Mouse (Mus musculus) liver, postnatal 0 days (tissue): Measurements from ENCODE around the gene D430041D05Rik. TPM values are rescaled to one million over a fixed set of nuclear protein-coding genes. Genes with fewer than 3 reads are reported as not detected.
A peak's percentile ranks its signal among the peaks of the same experiment; 100 is the strongest.

Source experiments
- ATAC-seq: fragments of 200-750 bp; cut with Nextera tagmentation; 2 replicates; pipeline ENCODE4 v1.8.0; 2017; ENCODE audit warnings: mild to moderate bottlenecking, moderate library complexity
- DNase-seq: peaks from one replicate; pipeline ENCODE4 v3.0.0-alpha.2; 2016
- H3K27ac ChIP-seq: fragments of 300-500 bp; sonication (generic); 2 replicates; pipeline ENCODE4 v1.5.1; 2014; ENCODE audit warnings: antibody characterized with exemption, moderate library complexity, mild to moderate bottlenecking, low read depth
- H3K27me3 ChIP-seq: fragments of 300-500 bp; sonication (generic); 2 replicates; pipeline ENCODE4 v1.6.1; 2014; ENCODE audit warnings: low read length, control low read depth, mixed read lengths; ENCODE audit not compliant: insufficient read depth
- H3K36me3 ChIP-seq: fragments of 300-500 bp; sonication (generic); replicated peaks from 2 replicates; pipeline ENCODE4 v1.6.1; 2014; ENCODE audit warnings: mild to moderate bottlenecking, control low read depth, low read length, moderate library complexity, mixed read lengths; ENCODE audit not compliant: insufficient read depth
- H3K4me1 ChIP-seq: fragments of 300-500 bp; sonication (generic); 2 replicates; pipeline ENCODE4 v1.6.1; 2014; ENCODE audit warnings: antibody characterized with exemption, mild to moderate bottlenecking, control low read depth; ENCODE audit not compliant: insufficient read depth
- H3K4me2 ChIP-seq: fragments of 300-500 bp; sonication (generic); 2 replicates; pipeline ENCODE4 v1.6.1; 2014; ENCODE audit warnings: low read depth, mild to moderate bottlenecking, low read length, moderate library complexity, mixed read lengths
- H3K4me3 ChIP-seq: fragments of 300-500 bp; sonication (generic); 2 replicates; pipeline ENCODE4 v1.5.1; 2014; ENCODE audit warnings: low read depth, low read length
- H3K9ac ChIP-seq: fragments of 300-500 bp; sonication (generic); replicated peaks from 2 replicates; pipeline ENCODE4 v1.6.1; 2014; ENCODE audit warnings: mild to moderate bottlenecking, moderate library complexity
- H3K9me3 ChIP-seq: fragments of 300-500 bp; sonication (generic); 2 replicates; pipeline ENCODE4 v1.6.1; 2016; ENCODE audit warnings: mild to moderate bottlenecking, control low read depth, low read length, mixed read lengths
- CTCF ChIP-seq: sonication (generic); IDR thresholded peaks from 2 replicates; pipeline ENCODE4 v1.5.1; 2016; ENCODE audit warnings: antibody characterized with exemption, low read depth
- EP300 ChIP-seq: IDR thresholded peaks from 2 replicates; pipeline ENCODE4 v1.6.1; 2016; ENCODE audit warnings: antibody characterized with exemption, low read depth, mild to moderate bottlenecking
- WGBS: fragments of 180-500 bp; shearing (Covaris S2); extraction: QIAGEN DNeasy Blood & Tissue Kit; methylation state at CpG from one replicate; pipeline ENCODE4 v1.1.7; 2014; ENCODE audit not compliant: insufficient replicate concordance; 5-methylcytosine and 5-hydroxymethylcytosine counted together
- polyA plus RNA-seq: library from polyadenylated mRNA; unstranded; fragments of >200 nt; fragmentation: Nextera tagmentation; extraction: Ambion mirVana; gene quantifications from 2 replicates; pipeline ENCODE4 v1.2.1, GENCODE M21; 2015

D430041D05Rik gene
- polyA plus RNA-seq, 1 experiment from 2014 or later, result 0.05 TPM

GRCm38 (mm10) chr2:104359305-104359704, 51.5 kb downstream of the D430041D05Rik start:
- no peak overlapping the region for H3K4me2 ChIP-seq
- 64% methylated on average over 3 of the region's 3 CpGs for WGBS

GRCm38 (mm10) chr2:104358881-104359280, 51.9 kb downstream of the D430041D05Rik start:
- H3K4me3 ChIP-seq, result no peak overlapping the region
- H3K4me2 ChIP-seq, result no peak overlapping the region
- no peak overlapping the region for H3K9ac ChIP-seq
- H3K27me3 ChIP-seq, result no peaks in the 10 kb centered on the region
- DNase-seq, result no peak
- H3K27ac ChIP-seq, result no peak overlapping the region
- no peak for ATAC-seq
- no peaks in the 10 kb centered on the region for H3K9me3 ChIP-seq
- TF ChIP-seq EP300, result no peak
- TF ChIP-seq CTCF, result no peak
- no peaks in the 10 kb centered on the region for H3K4me1 ChIP-seq
- 60% methylated on average over 1 of the region's 1 CpGs for WGBS
- H3K36me3 ChIP-seq, result no peaks in the 10 kb centered on the region

More at GRCm38 (mm10) chr2:104359305-104359704, 51.5 kb downstream of the D430041D05Rik start:
- H3K4me3 ChIP-seq, result no peak overlapping the region
- H3K36me3 ChIP-seq, result no peaks in the 10 kb centered on the region
- TF ChIP-seq EP300 (no peak), CTCF (no peak)
- no peak overlapping the region for H3K27ac ChIP-seq
- no peaks in the 10 kb centered on the region for H3K27me3 ChIP-seq
- ATAC-seq, result no peak
- no peak overlapping the region for H3K9ac ChIP-seq
- DNase-seq, result no peak
- H3K4me1 ChIP-seq, result no peaks in the 10 kb centered on the region
- no peaks in the 10 kb centered on the region for H3K9me3 ChIP-seq

GRCm38 (mm10) chr2:104356531-104356930, 54.3 kb downstream of the D430041D05Rik start:
- Histone ChIP-seq H3K27me3 (no peaks in the 10 kb centered on the region), H3K9ac (no peak overlapping the region), H3K4me3 (no peak overlapping the region), H3K9me3 (no peaks in the 10 kb centered on the region), H3K4me2 (no peak overlapping the region), H3K27ac (no peak overlapping the region), H3K36me3 (no peaks in the 10 kb centered on the region), H3K4me1 (no peaks in the 10 kb centered on the region)
- ATAC-seq (no peak), DNase-seq (no peak)
- TF ChIP-seq EP300, result no peak
- WGBS, result 69% methylated on average over 4 of the region's 4 CpGs

GRCm38 (mm10) chr2:104354117-104354516, 56.7 kb downstream of the D430041D05Rik start:
- Histone ChIP-seq H3K27me3 (no peaks in the 10 kb centered on the region), H3K27ac (no peak overlapping the region), H3K4me2 (no peak overlapping the region), H3K9ac (no peak overlapping the region), H3K4me3 (no peak overlapping the region), H3K4me1 (no peaks in the 10 kb centered on the region), H3K36me3 (no peaks in the 10 kb centered on the region), H3K9me3 (no peaks in the 10 kb centered on the region)
- TF ChIP-seq EP300 (no peak), CTCF (no peak)
- DNase-seq, result no peak
- ATAC-seq, result peak; percentile 75

- Histone ChIP-seq H3K4me3 (no peak overlapping the region), H3K36me3 (no peaks in the 10 kb centered on the region), H3K4me1 (no peaks in the 10 kb centered on the region), H3K27ac (no peak overlapping the region), H3K9me3 (no peaks in the 10 kb centered on the region), H3K27me3 (no peaks in the 10 kb centered on the region), H3K4me2 (no peak overlapping the region), H3K9ac (no peak overlapping the region)
- TF ChIP-seq CTCF (no peak), EP300 (no peak)
- no peak for DNase-seq
- ATAC-seq, result no peak
- WGBS, result 78% methylated on average over 1 of the region's 1 CpGs
These were observed 58.7 kb downstream of the D430041D05Rik start for GRCm38 (mm10) chr2:104352204-104352493.

GRCm38 (mm10) chr2:104351415-104352203, 59.2 kb downstream of the D430041D05Rik start:
- no peaks in the 10 kb centered on the region for H3K36me3 ChIP-seq
- H3K9me3 ChIP-seq, result no peaks in the 10 kb centered on the region
- TF ChIP-seq CTCF (no peak), EP300 (no peak)
- no peak overlapping the region for H3K27ac ChIP-seq
- H3K9ac ChIP-seq, result no peak overlapping the region
- H3K4me3 ChIP-seq, result no peak overlapping the region
- 75% methylated on average over 13 of the region's 13 CpGs for WGBS
- ATAC-seq, result no peak
- H3K27me3 ChIP-seq, result no peaks in the 10 kb centered on the region
- H3K4me1 ChIP-seq, result no peaks in the 10 kb centered on the region
- H3K4me2 ChIP-seq, result no peak overlapping the region
- no peak for DNase-seq

GRCm38 (mm10) chr2:104337619-104338018, 73.2 kb downstream of the D430041D05Rik start:
- DNase-seq (no peak), ATAC-seq (no peak)
- Histone ChIP-seq H3K4me2 (no peak overlapping the region), H3K27me3 (no peaks in the 10 kb centered on the region), H3K27ac (no peak overlapping the region), H3K9me3 (no peaks in the 10 kb centered on the region), H3K36me3 (no peaks in the 10 kb centered on the region), H3K4me3 (no peak overlapping the region), H3K9ac (no peak overlapping the region), H3K4me1 (no peaks in the 10 kb centered on the region)
- TF ChIP-seq CTCF (no peak), EP300 (no peak)
